Mouse (Mus musculus) heart, embryonic 12.5 days (tissue): Measurements from ENCODE around the gene Rin1. TPM values are rescaled to one million over a fixed set of nuclear protein-coding genes. Genes with fewer than 3 reads are reported as not detected.

Experiments
- ATAC-seq: fragments of 200-750 bp; cut with Nextera tagmentation; 2 replicates; pipeline ENCODE4 v1.8.0; 2017; ENCODE audit warnings: moderate TSS enrichment, moderate library complexity; ENCODE audit not compliant: insufficient number of reproducible peaks, low FRiP score
- H3K27ac ChIP-seq: fragments of 300-500 bp; sonication (generic); 2 replicates; pipeline ENCODE4 v1.5.1; 2016; ENCODE audit warnings: mild to moderate bottlenecking, moderate library complexity; ENCODE audit not compliant: poor library complexity, severe bottlenecking
- H3K27me3 ChIP-seq: fragments of 300-500 bp; sonication (generic); replicated peaks from 2 replicates; pipeline ENCODE4 v1.6.1; 2016; ENCODE audit warnings: mild to moderate bottlenecking, moderate library complexity
- H3K36me3 ChIP-seq: fragments of 300-500 bp; sonication (generic); 2 replicates; pipeline ENCODE4 v1.6.1; 2016; ENCODE audit warnings: mild to moderate bottlenecking, moderate library complexity
- H3K4me1 ChIP-seq: fragments of 300-500 bp; sonication (generic); replicated peaks from 2 replicates; pipeline ENCODE4 v1.6.1; 2016; ENCODE audit warnings: mild to moderate bottlenecking
- H3K4me2 ChIP-seq: fragments of 300-500 bp; sonication (generic); 2 replicates; pipeline ENCODE4 v1.6.1; 2016; ENCODE audit warnings: mild to moderate bottlenecking, moderate library complexity
- H3K4me3 ChIP-seq: fragments of 300-500 bp; sonication (generic); 2 replicates; pipeline ENCODE4 v1.5.1; 2016; ENCODE audit warnings: mild to moderate bottlenecking
- H3K9ac ChIP-seq: fragments of 300-500 bp; sonication (generic); 2 replicates; pipeline ENCODE4 v1.6.1; 2016; ENCODE audit warnings: mild to moderate bottlenecking, moderate library complexity
- H3K9me3 ChIP-seq: fragments of 300-500 bp; sonication (generic); replicated peaks from 2 replicates; pipeline ENCODE4 v1.6.1; 2016; ENCODE audit warnings: mild to moderate bottlenecking, moderate library complexity
- WGBS: fragments of 180-500 bp; shearing (Covaris S2); methylation state at CpG from one replicate; pipeline ENCODE4 v1.1.7; 2016; 5-methylcytosine and 5-hydroxymethylcytosine counted together
- polyA plus RNA-seq: library from polyadenylated mRNA; unstranded; fragments of >200 nt; fragmentation: Nextera tagmentation; extraction: Ambion mirVana; gene quantifications from 2 replicates; pipeline ENCODE4 v1.2.1, GENCODE M21; 2016

Rin1 gene
- polyA plus RNA-seq, 1 experiment from 2014 or later: 6.2 TPM

GRCm38 (mm10) chr19:5097521-5098362, 47.5 kb downstream of the Rin1 start:
- 6% methylated on average over 28 of the region's 31 CpGs for WGBS
- H3K27ac ChIP-seq: no peak overlapping the region
- no peak for ATAC-seq
- peak overlapping the region; percentile 52 for H3K4me3 ChIP-seq
- H3K4me2 ChIP-seq: peak overlapping the region; percentile 90
- peaks cover 66% of the 10 kb centered on the region for H3K4me1 ChIP-seq
- H3K27me3 ChIP-seq: 0 out of 2 replicates have a peak, but pooled peaks cover 2% of the 10 kb centered on the region
- no peaks in the 10 kb centered on the region for H3K9me3 ChIP-seq
- peaks cover 41% of the 10 kb centered on the region for H3K36me3 ChIP-seq
- H3K9ac ChIP-seq: peak overlapping the region; percentile 68

GRCm38 (mm10) chr19:5098363-5099143, 48.3 kb downstream of the Rin1 start, which contains the start of gene Cnih2:
Cnih2 (minus strand) TSS chr19:5098521.
- peak; percentile 58 for ATAC-seq
- H3K9ac ChIP-seq: peak within 1 kb of the TSS; percentile 68
- H3K27me3 ChIP-seq: 0 out of 2 replicates have a peak, but pooled peaks cover 2% of the 10 kb centered on the region
- H3K36me3 ChIP-seq: peaks cover 44% of the 10 kb centered on the region
- peak within 1 kb of the TSS; percentile 52 for H3K4me3 ChIP-seq
- WGBS: 3% methylated on average over 43 of the region's 48 CpGs
- peak within 1 kb of the TSS; percentile 90 for H3K4me2 ChIP-seq
- H3K27ac ChIP-seq: 0 out of 2 replicates have a peak within 1 kb of the TSS, but pooled peaks have one; percentile 8
- H3K9me3 ChIP-seq: no peaks in the 10 kb centered on the region
- peaks cover 66% of the 10 kb centered on the region for H3K4me1 ChIP-seq

GRCm38 (mm10) chr19:5106074-5106473, 55.8 kb downstream of the Rin1 start:
- Histone ChIP-seq H3K9me3 (no peaks in the 10 kb centered on the region), H3K4me1 (peaks cover 29% of the 10 kb centered on the region), H3K4me2 (peak overlapping the region; percentile 81), H3K27ac (peak overlapping the region; percentile 89), H3K27me3 (no peaks in the 10 kb centered on the region), H3K36me3 (peaks cover 63% of the 10 kb centered on the region), H3K4me3 (peak overlapping the region; percentile 78), H3K9ac (peak overlapping the region; percentile 87)
- 0 out of 2 replicates have a peak, but pooled peaks have one; percentile 0 for ATAC-seq
- WGBS: 10% methylated on average over 9 of the region's 9 CpGs

Other genes starting within 250 kb of the Rin1 start
- gene Gm21992, start 238.9 kb upstream of the Rin1 start, polyA plus RNA-seq: 27.0 and 29.6 TPM in 2 replicates
- gene Rbm14, start 238.8 kb upstream of the Rin1 start, polyA plus RNA-seq: 59.8 and 64.5 TPM in 2 replicates
- 33.9 and 34.5 TPM in 2 replicates for gene Ccs, start 211.1 kb upstream of the Rin1 start, polyA plus RNA-seq
- gene Ccdc87, start 211.1 kb upstream of the Rin1 start, polyA plus RNA-seq: 0.05 TPM in 1 of 2 replicates, not detected in the other
- 36.2 and 41.1 TPM in 2 replicates for gene Ctsf, start 195.4 kb upstream of the Rin1 start, polyA plus RNA-seq
- gene Actn3, start 172.6 kb upstream of the Rin1 start, polyA plus RNA-seq: 4.1 and 4.2 TPM in 2 replicates
- 9.6 TPM in 2 replicates for gene Zdhhc24, start 171.8 kb upstream of the Rin1 start, polyA plus RNA-seq
- 2.8 and 3.4 TPM in 2 replicates for gene Bbs1, start 143.9 kb upstream of the Rin1 start, polyA plus RNA-seq
- 108 and 110 TPM in 2 replicates for gene Dpp3, start 122.2 kb upstream of the Rin1 start, polyA plus RNA-seq
- gene Peli3, start 107.4 kb upstream of the Rin1 start, polyA plus RNA-seq: 0.46 and 0.92 TPM in 2 replicates
- 104 and 110 TPM in 2 replicates for gene Mrpl11, start 88.3 kb upstream of the Rin1 start, polyA plus RNA-seq
- 0.08 and 0.13 TPM in 2 replicates for gene Npas4, start 60.2 kb upstream of the Rin1 start, polyA plus RNA-seq
- 8.7 and 9.9 TPM in 2 replicates for gene Slc29a2, start 26.6 kb upstream of the Rin1 start, polyA plus RNA-seq
- gene B4gat1, start 11.7 kb upstream of the Rin1 start, polyA plus RNA-seq: 48.2 and 49.1 TPM in 2 replicates
- 1.6 and 2.0 TPM in 2 replicates for gene AC124502.3, start 11.6 kb upstream of the Rin1 start, polyA plus RNA-seq
- gene Brms1, start 9.1 kb upstream of the Rin1 start, polyA plus RNA-seq: 28.1 and 28.3 TPM in 2 replicates
- 21.4 and 23.0 TPM in 2 replicates for gene Cd248, start 17.6 kb downstream of the Rin1 start, polyA plus RNA-seq
- gene Tmem151a, start 35.0 kb downstream of the Rin1 start, polyA plus RNA-seq: 4.4 TPM in 2 replicates
- 76.0 and 82.8 TPM in 2 replicates for gene Yif1a, start 38.1 kb downstream of the Rin1 start, polyA plus RNA-seq
- 5.9 and 7.0 TPM in 2 replicates for gene Cnih2, start 48.0 kb downstream of the Rin1 start, polyA plus RNA-seq
- 218 and 226 TPM in 2 replicates for gene Rab1b, start 56.6 kb downstream of the Rin1 start, polyA plus RNA-seq
- 24.0 and 28.6 TPM in 2 replicates for gene Klc2, start 68.1 kb downstream of the Rin1 start, polyA plus RNA-seq
- gene Pacs1, start 222.6 kb downstream of the Rin1 start, polyA plus RNA-seq: 27.9 and 28.4 TPM in 2 replicates
- gene Sf3b2, start 245.0 kb downstream of the Rin1 start, polyA plus RNA-seq: 221 and 227 TPM in 2 replicates
- 3.8 and 4.5 TPM in 2 replicates for gene Gal3st3, start 247.8 kb downstream of the Rin1 start, polyA plus RNA-seq